Mouse (Mus musculus) G1E (cell line): ENCODE data around the gene Adh1.

Experiments used
- CTCF ChIP-seq: IDR thresholded peaks from 2 replicates; pipeline ENCODE4 v1.5.1; 2012; ENCODE audit warnings: low read depth, low read length, inconsistent platforms, mixed read lengths
- GATA2 ChIP-seq: IDR thresholded peaks from 2 replicates; pipeline ENCODE4 v1.6.1; 2012; ENCODE audit warnings: low read depth, low read length, inconsistent platforms, borderline replicate concordance
- POLR2AphosphoS5 ChIP-seq: IDR thresholded peaks from 2 replicates; pipeline ENCODE4 v1.6.1; 2012; ENCODE audit warnings: low read depth, low read length, inconsistent platforms; ENCODE audit not compliant: insufficient replicate concordance
- TAL1 ChIP-seq: conservative IDR thresholded peaks from 2 replicates; pipeline ENCODE4 v1.6.1; 2012; ENCODE audit warnings: low read depth, low read length, inconsistent platforms, mixed read lengths

GRCm38 (mm10) chr3:138312965-138313364 is 52.2 kb downstream of the Adh1 start, which contains the start of gene Adh6a:
- no peak for TF ChIP-seq GATA2
- TF ChIP-seq CTCF, result no peak
- TF ChIP-seq TAL1, result no peak
- no peak for TF ChIP-seq POLR2AphosphoS5
